Mouse (Mus musculus) liver, postnatal 0 days (tissue): ENCODE data around the gene Nr3c2.

Source experiments
- CTCF ChIP-seq: sonication (generic); IDR thresholded peaks from 2 replicates; pipeline ENCODE4 v1.5.1; 2016; ENCODE audit warnings: antibody characterized with exemption, low read depth
- EP300 ChIP-seq: IDR thresholded peaks from 2 replicates; pipeline ENCODE4 v1.6.1; 2016; ENCODE audit warnings: antibody characterized with exemption, low read depth, mild to moderate bottlenecking

- TF ChIP-seq CTCF: peak; percentile 71
- TF ChIP-seq EP300: no peak
These were observed 255.3 kb downstream of the Nr3c2 start for GRCm38 (mm10) chr8:77154496-77154895.
